Mouse (Mus musculus): ENCODE measurements around the gene Spag5. TPM values are rescaled to one million over a fixed set of nuclear protein-coding genes. Genes with fewer than 3 reads are reported as not detected.

Gene Spag5
- polyA plus RNA-seq, 1 experiment, result 29.6 TPM

- Histone ChIP-seq H3K4me3 (ENCODE audit: insufficient read depth, low read length) (peak overlapping the region; percentile 36), H3K4me1 (ENCODE audit: control insufficient read depth, insufficient read depth, low read length) (0 out of 2 replicates have a peak, but pooled peaks cover 1% of the 10 kb centered on the region), H3K27ac (ENCODE audit: insufficient read depth, low read length) (0 out of 2 replicates have a peak overlapping the region, but pooled peaks have one; percentile 27)
- TF ChIP-seq POLR2A (IDR thresholded peaks at IDR 0.05; ENCODE audit: extremely low read depth, insufficient read depth, low read length), result 0 out of 2 replicates have a peak, but pooled peaks have one; percentile 6
- TF ChIP-seq CTCF (IDR thresholded peaks at IDR 0.05; ENCODE audit: extremely low read depth, insufficient read depth, low read length), result no peak
These were observed 20.9 kb downstream of the Spag5 start for GRCm38 (mm10) chr11:78322076-78322831.

GRCm38 (mm10) chr11:78322860-78323259, 21.5 kb downstream of the Spag5 start, which contains the start of gene Aldoc:
Gene Aldoc (plus strand): TSS chr11:78322968.
- Histone ChIP-seq H3K4me3 (ENCODE audit: insufficient read depth, low read length) (peak within 1 kb of the TSS; percentile 36), H3K4me1 (ENCODE audit: control insufficient read depth, insufficient read depth, low read length) (no peaks in the 10 kb centered on the region), H3K27ac (ENCODE audit: insufficient read depth, low read length) (peak within 1 kb of the TSS; percentile 74)
- TF ChIP-seq POLR2A (IDR thresholded peaks at IDR 0.05; ENCODE audit: extremely low read depth, insufficient read depth, low read length), result peak; percentile 80
- TF ChIP-seq CTCF (IDR thresholded peaks at IDR 0.05; ENCODE audit: extremely low read depth, insufficient read depth, low read length), result no peak

- peak overlapping the region; percentile 74; the same call in 1 of the 2 replicates for H3K27ac ChIP-seq (ENCODE audit: insufficient read depth, low read length)
- no peaks in the 10 kb centered on the region for H3K4me1 ChIP-seq (ENCODE audit: control insufficient read depth, insufficient read depth, low read length)
- peak overlapping the region; percentile 36 for H3K4me3 ChIP-seq (ENCODE audit: insufficient read depth, low read length)
- TF ChIP-seq POLR2A (IDR thresholded peaks at IDR 0.05; ENCODE audit: extremely low read depth, insufficient read depth, low read length) (no peak), CTCF (IDR thresholded peaks at IDR 0.05; ENCODE audit: extremely low read depth, insufficient read depth, low read length) (no peak)
These were observed 22.9 kb downstream of the Spag5 start for GRCm38 (mm10) chr11:78324000-78324785.

GRCm38 (mm10) chr11:78324965-78325364, 23.6 kb downstream of the Spag5 start:
- H3K27ac ChIP-seq (ENCODE audit: insufficient read depth, low read length), result peak overlapping the region; percentile 52; the same call in 1 of the 2 replicates
- H3K4me3 ChIP-seq (ENCODE audit: insufficient read depth, low read length), result peak overlapping the region; percentile 36
- 0 out of 2 replicates have a peak, but pooled peaks cover 1% of the 10 kb centered on the region for H3K4me1 ChIP-seq (ENCODE audit: control insufficient read depth, insufficient read depth, low read length)
- TF ChIP-seq POLR2A (IDR thresholded peaks at IDR 0.05; ENCODE audit: extremely low read depth, insufficient read depth, low read length) (no peak), CTCF (IDR thresholded peaks at IDR 0.05; ENCODE audit: extremely low read depth, insufficient read depth, low read length) (no peak)

GRCm38 (mm10) chr11:78327215-78327614, 25.9 kb downstream of the Spag5 start:
- Histone ChIP-seq H3K27ac (ENCODE audit: insufficient read depth, low read length) (no peak overlapping the region), H3K4me3 (ENCODE audit: insufficient read depth, low read length) (no peak overlapping the region), H3K4me1 (ENCODE audit: control insufficient read depth, insufficient read depth, low read length) (0 out of 2 replicates have a peak, but pooled peaks cover 1% of the 10 kb centered on the region)
- TF ChIP-seq CTCF (IDR thresholded peaks at IDR 0.05; ENCODE audit: extremely low read depth, insufficient read depth, low read length) (no peak), POLR2A (IDR thresholded peaks at IDR 0.05; ENCODE audit: extremely low read depth, insufficient read depth, low read length) (no peak)

GRCm38 (mm10) chr11:78327634-78328511, 26.5 kb downstream of the Spag5 start, which contains the start of gene Pigs:
Gene Pigs (plus strand): TSS chr11:78328415.
- H3K4me3 ChIP-seq (ENCODE audit: insufficient read depth, low read length), result peak within 1 kb of the TSS; percentile 43
- H3K4me1 ChIP-seq (ENCODE audit: control insufficient read depth, insufficient read depth, low read length), result 0 out of 2 replicates have a peak, but pooled peaks cover 1% of the 10 kb centered on the region
- TF ChIP-seq POLR2A (IDR thresholded peaks at IDR 0.05; ENCODE audit: extremely low read depth, insufficient read depth, low read length) (peak; percentile 68; the same call in 1 of the 2 replicates), CTCF (IDR thresholded peaks at IDR 0.05; ENCODE audit: extremely low read depth, insufficient read depth, low read length) (no peak)
- no peak within 1 kb of the TSS for H3K27ac ChIP-seq (ENCODE audit: insufficient read depth, low read length)

- Histone ChIP-seq H3K4me1 (ENCODE audit: control insufficient read depth, insufficient read depth, low read length) (0 out of 2 replicates have a peak, but pooled peaks cover 1% of the 10 kb centered on the region), H3K4me3 (ENCODE audit: insufficient read depth, low read length) (peak overlapping the region; percentile 43), H3K27ac (ENCODE audit: insufficient read depth, low read length) (no peak overlapping the region)
- TF ChIP-seq CTCF (IDR thresholded peaks at IDR 0.05; ENCODE audit: extremely low read depth, insufficient read depth, low read length), result no peak
- TF ChIP-seq POLR2A (IDR thresholded peaks at IDR 0.05; ENCODE audit: extremely low read depth, insufficient read depth, low read length), result no peak
These were observed 27.3 kb downstream of the Spag5 start for GRCm38 (mm10) chr11:78328512-78329056.

GRCm38 (mm10) chr11:78332676-78333075, 31.3 kb downstream of the Spag5 start:
- no peak for TF ChIP-seq POLR2A (IDR thresholded peaks at IDR 0.05; ENCODE audit: extremely low read depth, insufficient read depth, low read length)
- Histone ChIP-seq H3K4me1 (ENCODE audit: control insufficient read depth, insufficient read depth, low read length) (0 out of 2 replicates have a peak, but pooled peaks cover 1% of the 10 kb centered on the region), H3K4me3 (ENCODE audit: insufficient read depth, low read length) (no peak overlapping the region), H3K27ac (ENCODE audit: insufficient read depth, low read length) (no peak overlapping the region)

Measured in cortical plate, adult 2 months (tissue).